21 mouse cellular contexts compared by ENCODE assay signal in genomic region chr11:57716721-57717120, GRCm38 (mm10).
A peak's percentile ranks its signal among the peaks of the same experiment; 100 is the strongest.
DNase-seq lines count a peak whose midpoint lies in the region; ATAC-seq and TF ChIP-seq lines count a peak whose summit lies in the region.
"Had no signal": no experiment of that assay in that cellular context is flagged by ENCODE, and none has a peak within 500 bp of the region (broad histone marks: within the 10 kb centered on the region; RNA-seq: fewer than 3 reads in every experiment).

No protein-coding gene starts in this region.

- DNase-seq in gastrocnemius, adult 2 months = peak; percentile 34
- no peak for DNase-seq in gastrocnemius, adult 8-10 months (ENCODE audit: low spot score in 2 of 2)
- no peak for DNase-seq in limb, embryonic 10.5 days (ENCODE audit: low spot score)
- peak; percentile 68 for DNase-seq in retina, postnatal 1 day
- no peak for DNase-seq in B cell, adult 2 months
- no peak for DNase-seq in embryo, embryonic 10 days (ENCODE audit: low spot score)
- DNase-seq: adrenal gland, adult 2 months; adrenal gland, postnatal 10 days; adrenal gland, postnatal 25 days; cerebellum, adult 11 months; cerebellum, adult 18-20 months; cerebellum, adult 8-10 months; cerebellum, adult 9-11 months; cerebellum, postnatal 14 days; cerebellum, postnatal 36 days had no signal

- no peaks in the 10 kb centered on the region for H3K36me3 ChIP-seq in midbrain, embryonic 12.5 days
- H3K36me3 ChIP-seq in midbrain, embryonic 15.5 days (replicated peaks) = no peaks in the 10 kb centered on the region
- H3K36me3 ChIP-seq in limb, embryonic 10.5 days = no peaks in the 10 kb centered on the region
- H3K36me3 ChIP-seq: embryonic facial prominence, embryonic 10.5 days; embryonic facial prominence, embryonic 12.5 days had no signal

- intact Hi-C loops in gastrocnemius, adult 2 months (cut with DNase I) = no loop called here

- ATAC-seq in midbrain, embryonic 12.5 days (ENCODE audit: low FRiP score, low read depth) = no peak
- ATAC-seq in midbrain, embryonic 15.5 days (replicated peaks) = no peak
- ATAC-seq: forebrain, embryonic 14.5 days; forebrain, embryonic 16.5 days had no signal

- H3K4me3 ChIP-seq in gastrocnemius, adult 2 months = no peak overlapping the region
- H3K4me3 ChIP-seq in midbrain, embryonic 12.5 days = no peak overlapping the region
- H3K4me3 ChIP-seq in midbrain, embryonic 15.5 days = no peak overlapping the region
- no peak overlapping the region for H3K4me3 ChIP-seq in limb, embryonic 10.5 days
- H3K4me3 ChIP-seq: embryonic facial prominence, embryonic 10.5 days; embryonic facial prominence, embryonic 12.5 days had no signal

- H3K27ac ChIP-seq in gastrocnemius, adult 2 months = no peak overlapping the region; the same call in 1 of the 2 replicates
- 0 out of 2 replicates have a peak overlapping the region, but pooled peaks have one; percentile 30 for H3K27ac ChIP-seq in midbrain, embryonic 12.5 days (replicated peaks)
- no peak overlapping the region for H3K27ac ChIP-seq in midbrain, embryonic 15.5 days
- H3K27ac ChIP-seq in limb, embryonic 10.5 days = peak overlapping the region; percentile 20
- H3K27ac ChIP-seq: embryonic facial prominence, embryonic 10.5 days; embryonic facial prominence, embryonic 12.5 days had no signal

- TF ChIP-seq CTCF in gastrocnemius, adult 2 months (IDR thresholded peaks at IDR 0.05) = no peak

- H3K4me1 ChIP-seq in midbrain, embryonic 12.5 days = peaks cover 17% of the 10 kb centered on the region; the same call in 1 of the 2 replicates
- H3K4me1 ChIP-seq in midbrain, embryonic 15.5 days = peaks cover 9% of the 10 kb centered on the region; the same call in 1 of the 2 replicates
- peaks cover 28% of the 10 kb centered on the region for H3K4me1 ChIP-seq in limb, embryonic 10.5 days

- H3K9me3 ChIP-seq in midbrain, embryonic 12.5 days = no peaks in the 10 kb centered on the region
- H3K9me3 ChIP-seq in midbrain, embryonic 15.5 days = no peaks in the 10 kb centered on the region
- no peaks in the 10 kb centered on the region for H3K9me3 ChIP-seq in limb, embryonic 10.5 days (replicated peaks)
- H3K9me3 ChIP-seq: embryonic facial prominence, embryonic 10.5 days; embryonic facial prominence, embryonic 12.5 days had no signal

- no peaks in the 10 kb centered on the region for H3K27me3 ChIP-seq in midbrain, embryonic 12.5 days
- no peaks in the 10 kb centered on the region for H3K27me3 ChIP-seq in midbrain, embryonic 15.5 days (replicated peaks)
- no peaks in the 10 kb centered on the region for H3K27me3 ChIP-seq in limb, embryonic 10.5 days (ENCODE audit: low read depth, poor library complexity, severe bottlenecking)
- H3K27me3 ChIP-seq: embryonic facial prominence, embryonic 12.5 days had no signal

- no peak overlapping the region for H3K4me2 ChIP-seq in midbrain, embryonic 12.5 days (replicated peaks)
- no peak overlapping the region for H3K4me2 ChIP-seq in midbrain, embryonic 15.5 days
- H3K4me2 ChIP-seq: embryonic facial prominence, embryonic 12.5 days had no signal

- WGBS in midbrain, embryonic 12.5 days = 20% methylated on average over 3 of the region's 3 CpGs
- WGBS in midbrain, embryonic 15.5 days = 31% methylated on average over 3 of the region's 3 CpGs
- 23% methylated on average over 3 of the region's 3 CpGs for WGBS in limb, embryonic 10.5 days

- no peak overlapping the region for H3K9ac ChIP-seq in midbrain, embryonic 12.5 days (replicated peaks)
- no peak overlapping the region for H3K9ac ChIP-seq in midbrain, embryonic 15.5 days
- H3K9ac ChIP-seq: embryonic facial prominence, embryonic 12.5 days had no signal

Comparison
In these comparisons a context has a peak if more than half of its experiments do, and no peak if none do; other contexts are left out.
1. DNase-seq: peak in gastrocnemius, adult 2 months (single experiment) and retina, postnatal 1 day (single experiment); none in gastrocnemius, adult 8-10 months (0 of 2), limb, embryonic 10.5 days (single experiment), B cell, adult 2 months (0 of 2) and embryo, embryonic 10 days (single experiment).
2. H3K27ac ChIP-seq: peak in midbrain, embryonic 12.5 days (single experiment) and limb, embryonic 10.5 days (single experiment); none in gastrocnemius, adult 2 months (single experiment) and midbrain, embryonic 15.5 days (single experiment).